Mouse (Mus musculus): ENCODE measurements around the gene Slc7a6os. TPM values are rescaled to one million over a fixed set of nuclear protein-coding genes. Genes with fewer than 3 reads are reported as not detected.

The Slc7a6os gene
- polyA plus RNA-seq, 1 experiment: 21.7 TPM

- no peaks in the 10 kb centered on the region for H3K27me3 ChIP-seq (ENCODE audit: control insufficient read depth, insufficient read depth, insufficient read length)
- peaks cover 2% of the 10 kb centered on the region for H3K36me3 ChIP-seq (ENCODE audit: control insufficient read depth, insufficient read depth)
- peak overlapping the region; percentile 74 for H3ac ChIP-seq (ENCODE audit: control insufficient read depth, insufficient read length)
- TF ChIP-seq MYOD1 (IDR thresholded peaks at IDR 0.05; ENCODE audit: control insufficient read depth in 1 of 3, insufficient read length in 2 of 3, low read depth in 2 of 3) (no peak), TCF3 (IDR thresholded peaks at IDR 0.05; ENCODE audit: insufficient read length, low read depth) (no peak), E2F4 (IDR thresholded peaks at IDR 0.05; ENCODE audit: insufficient read depth) (no peak), REST (IDR thresholded peaks at IDR 0.05; ENCODE audit: insufficient read depth, insufficient read length) (no peak), SRF (IDR thresholded peaks at IDR 0.05; ENCODE audit: control insufficient read depth, insufficient read length, low read depth) (no peak), MAX (IDR thresholded peaks at IDR 0.05; ENCODE audit: low read depth) (no peak), USF1 (IDR thresholded peaks at IDR 0.05; ENCODE audit: low read depth) (no peak), MYOG (IDR thresholded peaks at IDR 0.05; ENCODE audit: control insufficient read depth in 1 of 3, insufficient read depth in 1 of 3, insufficient read length in 2 of 3, low read depth in 2 of 3) (no peak), POLR2A (IDR thresholded peaks at IDR 0.05; ENCODE audit: insufficient read length, low read depth) (peak; percentile 40)
- H3K4me3 ChIP-seq: peak overlapping the region; percentile 89
- H3K4me2 ChIP-seq (ENCODE audit: low read depth): peak overlapping the region; percentile 100
- peaks cover 31% of the 10 kb centered on the region for H3K79me2 ChIP-seq (ENCODE audit: control insufficient read depth, insufficient read depth)
These were observed 41.5 kb downstream of the Slc7a6os start for GRCm38 (mm10) chr8:106169017-106169933.

- H3ac ChIP-seq (ENCODE audit: control insufficient read depth, insufficient read length): peak within 1 kb of the TSS; percentile 74
- peaks cover 4% of the 10 kb centered on the region for H3K36me3 ChIP-seq (ENCODE audit: control insufficient read depth, insufficient read depth)
- no peaks in the 10 kb centered on the region for H3K27me3 ChIP-seq (ENCODE audit: control insufficient read depth, insufficient read depth, insufficient read length)
- peaks cover 25% of the 10 kb centered on the region for H3K79me2 ChIP-seq (ENCODE audit: control insufficient read depth, insufficient read depth)
- no peak for TF ChIP-seq MAX (IDR thresholded peaks at IDR 0.05; ENCODE audit: low read depth)
- peak; percentile 95 for TF ChIP-seq POLR2AphosphoS2 (IDR thresholded peaks at IDR 0.05; ENCODE audit: insufficient read length, low read depth)
- TF ChIP-seq E2F4 (IDR thresholded peaks at IDR 0.05; ENCODE audit: insufficient read depth): no peak
- peak; percentile 99 for TF ChIP-seq POLR2A (IDR thresholded peaks at IDR 0.05; ENCODE audit: insufficient read length, low read depth)
- peak in 2 of 3 experiments; percentile 2 to 18 for TF ChIP-seq MYOG (IDR thresholded peaks at IDR 0.05; ENCODE audit: control insufficient read depth in 1 of 3, insufficient read depth in 1 of 3, insufficient read length in 2 of 3, low read depth in 2 of 3)
- no peak for TF ChIP-seq MYOD1 (IDR thresholded peaks at IDR 0.05; ENCODE audit: control insufficient read depth in 1 of 3, insufficient read length in 2 of 3, low read depth in 2 of 3)
- H3K4me3 ChIP-seq: peak within 1 kb of the TSS; percentile 89
- peak within 1 kb of the TSS; percentile 100 for H3K4me2 ChIP-seq (ENCODE audit: low read depth)
These were observed 42.2 kb downstream of the Slc7a6os start, which contains the start of gene Slc7a6 for GRCm38 (mm10) chr8:106168356-106169016. Gene Slc7a6 (plus strand): TSS chr8:106168857.

GRCm38 (mm10) chr8:106165460-106165859 lies 45.3 kb downstream of the Slc7a6os start:
- Histone ChIP-seq H3K79me2 (ENCODE audit: control insufficient read depth, insufficient read depth) (peaks cover 16% of the 10 kb centered on the region), H3ac (ENCODE audit: control insufficient read depth, insufficient read length) (no peak overlapping the region), H3K36me3 (ENCODE audit: control insufficient read depth, insufficient read depth) (peaks cover 6% of the 10 kb centered on the region), H3K27me3 (ENCODE audit: control insufficient read depth, insufficient read depth, insufficient read length) (no peaks in the 10 kb centered on the region), H3K4me2 (ENCODE audit: low read depth) (no peak overlapping the region), H3K4me3 (no peak overlapping the region)
- TF ChIP-seq TCF12 (IDR thresholded peaks at IDR 0.05; ENCODE audit: insufficient read depth, poor library complexity, severe bottlenecking) (no peak), MYOG (IDR thresholded peaks at IDR 0.05; ENCODE audit: control insufficient read depth in 1 of 3, insufficient read depth in 1 of 3, insufficient read length in 2 of 3, low read depth in 2 of 3) (no peak), TCF3 (IDR thresholded peaks at IDR 0.05; ENCODE audit: insufficient read length, low read depth) (no peak), CEBPB (IDR thresholded peaks at IDR 0.05; ENCODE audit: insufficient read depth, poor library complexity, severe bottlenecking) (no peak), MYOD1 (IDR thresholded peaks at IDR 0.05; ENCODE audit: control insufficient read depth in 1 of 3, insufficient read length in 2 of 3, low read depth in 2 of 3) (no peak), E2F4 (IDR thresholded peaks at IDR 0.05; ENCODE audit: insufficient read depth) (no peak), MAX (IDR thresholded peaks at IDR 0.05; ENCODE audit: low read depth) (no peak), SRF (IDR thresholded peaks at IDR 0.05; ENCODE audit: control insufficient read depth, insufficient read length, low read depth) (no peak)

- peaks cover 7% of the 10 kb centered on the region for H3K36me3 ChIP-seq (ENCODE audit: control insufficient read depth, insufficient read depth)
- H3K27me3 ChIP-seq (ENCODE audit: control insufficient read depth, insufficient read depth, insufficient read length): no peaks in the 10 kb centered on the region
- H3K79me2 ChIP-seq (ENCODE audit: control insufficient read depth, insufficient read depth): no peaks in the 10 kb centered on the region
- no peak overlapping the region for H3K4me2 ChIP-seq (ENCODE audit: low read depth)
- no peak overlapping the region for H3K4me3 ChIP-seq
- H3ac ChIP-seq (ENCODE audit: control insufficient read depth, insufficient read length): no peak overlapping the region
- TF ChIP-seq POLR2A (IDR thresholded peaks at IDR 0.05; ENCODE audit: insufficient read length, low read depth) (no peak), TCF3 (IDR thresholded peaks at IDR 0.05; ENCODE audit: insufficient read length, low read depth) (no peak), REST (IDR thresholded peaks at IDR 0.05; ENCODE audit: insufficient read depth, insufficient read length) (no peak), MYOD1 (IDR thresholded peaks at IDR 0.05; ENCODE audit: control insufficient read depth in 1 of 3, insufficient read length in 2 of 3, low read depth in 2 of 3) (no peak), CEBPB (IDR thresholded peaks at IDR 0.05; ENCODE audit: insufficient read depth, poor library complexity, severe bottlenecking) (no peak), MAX (IDR thresholded peaks at IDR 0.05; ENCODE audit: low read depth) (no peak), TCF12 (IDR thresholded peaks at IDR 0.05; ENCODE audit: insufficient read depth, poor library complexity, severe bottlenecking) (no peak), USF1 (IDR thresholded peaks at IDR 0.05; ENCODE audit: low read depth) (no peak), SRF (IDR thresholded peaks at IDR 0.05; ENCODE audit: control insufficient read depth, insufficient read length, low read depth) (no peak), POLR2AphosphoS2 (IDR thresholded peaks at IDR 0.05; ENCODE audit: insufficient read length, low read depth) (no peak), E2F4 (IDR thresholded peaks at IDR 0.05; ENCODE audit: insufficient read depth) (no peak), MYOG (IDR thresholded peaks at IDR 0.05; ENCODE audit: control insufficient read depth in 1 of 3, insufficient read depth in 1 of 3, insufficient read length in 2 of 3, low read depth in 2 of 3) (no peak)
These were observed 47.5 kb downstream of the Slc7a6os start for GRCm38 (mm10) chr8:106163251-106163650.

Data from myocyte (in vitro differentiated cells).